Mouse (Mus musculus) CH12.LX (cell line): ENCODE data around the gene Celf5.

Source experiments
- CTCF ChIP-seq, 2 experiments: IDR thresholded peaks in 1 of 2; conservative IDR thresholded peaks in 1 of 2; 2 replicates each; pipeline ENCODE4 v1.5.1; 2011 to 2012; ENCODE audit warnings: low read depth in 2 of 2, low read length in 2 of 2, improper control_type of control experiment in 1 of 2, inconsistent platforms in 1 of 2, mild to moderate bottlenecking in 1 of 2, moderate library complexity in 1 of 2
- MAX ChIP-seq: IDR thresholded peaks from 2 replicates; pipeline ENCODE4 v1.6.1; 2011; ENCODE audit warnings: low read length, improper control_type of control experiment
- TBP ChIP-seq: conservative IDR thresholded peaks from 2 replicates; pipeline ENCODE4 v1.6.1; 2011; ENCODE audit warnings: low read depth, low read length, improper control_type of control experiment
- USF1 ChIP-seq: IDR thresholded peaks from 2 replicates; pipeline ENCODE4 v1.6.1; 2014; ENCODE audit warnings: low read depth, mild to moderate bottlenecking, inconsistent platforms, low read length, improper control_type of control experiment

GRCm38 (mm10) chr10:81486496-81486895 is 4.0 kb upstream of the Celf5 start:
- TF ChIP-seq TBP (no peak), USF1 (no peak), CTCF (conservative IDR thresholded peaks at IDR 0.05 in 1 of 2, IDR thresholded peaks at IDR 0.05 in 1 of 2; ENCODE audit: low read depth in 2 of 2, low read length in 2 of 2) (no peak), MAX (no peak)
